Mouse (Mus musculus) G1E-ER4 (cell line): ENCODE data around the gene Mmrn2. TPM values are rescaled to one million over a fixed set of nuclear protein-coding genes. Genes with fewer than 3 reads are reported as not detected.

Experiments
- GATA1 ChIP-seq: IDR thresholded peaks from one replicate; pipeline ENCODE4 v1.8.0; 2012; ENCODE audit warnings: low read length, inconsistent platforms
- polyA plus RNA-seq: library from polyadenylated mRNA; stranded (reverse); fragments of >175 nt; gene quantifications from 2 replicates; pipeline ENCODE4 v1.2.3, GENCODE M21; 2012

Mmrn2 gene
- polyA plus RNA-seq, 1 experiment: 0.01 TPM

GRCm38 (mm10) chr14:34354456-34354855 is 20.8 kb upstream of the Mmrn2 start:
- TF ChIP-seq GATA1: no peak

GRCm38 (mm10) chr14:34355301-34355700 is 20.0 kb upstream of the Mmrn2 start, which contains the start of gene Fam25c:
Gene Fam25c, minus strand, starts transcription at chr14:34355433.
- TF ChIP-seq GATA1: no peak

GRCm38 (mm10) chr14:34357671-34358455 is 17.4 kb upstream of the Mmrn2 start:
- no peak for TF ChIP-seq GATA1

GRCm38 (mm10) chr14:34359676-34360244 is 15.5 kb upstream of the Mmrn2 start:
- TF ChIP-seq GATA1: no peak

GRCm38 (mm10) chr14:34360251-34360650 is 15.0 kb upstream of the Mmrn2 start:
- no peak for TF ChIP-seq GATA1

GRCm38 (mm10) chr14:34362135-34362534 is 13.1 kb upstream of the Mmrn2 start:
- TF ChIP-seq GATA1: no peak

- TF ChIP-seq GATA1: no peak
Measured at GRCm38 (mm10) chr14:34362726-34363445, 12.4 kb upstream of the Mmrn2 start.

- no peak for TF ChIP-seq GATA1
Measured at GRCm38 (mm10) chr14:34363490-34364253, 11.6 kb upstream of the Mmrn2 start.

- TF ChIP-seq GATA1: no peak
Measured at GRCm38 (mm10) chr14:34365147-34365507, 10.1 kb upstream of the Mmrn2 start.

GRCm38 (mm10) chr14:34370203-34370602 is 5.1 kb upstream of the Mmrn2 start:
- TF ChIP-seq GATA1: no peak

- TF ChIP-seq GATA1: no peak
Measured at GRCm38 (mm10) chr14:34370921-34371320, 4.3 kb upstream of the Mmrn2 start.

GRCm38 (mm10) chr14:34371763-34372162 is 3.5 kb upstream of the Mmrn2 start:
- no peak for TF ChIP-seq GATA1

GRCm38 (mm10) chr14:34372646-34373045 is 2.6 kb upstream of the Mmrn2 start:
- TF ChIP-seq GATA1: no peak

- no peak for TF ChIP-seq GATA1
Measured at GRCm38 (mm10) chr14:34373581-34373980, 1.7 kb upstream of the Mmrn2 start.

GRCm38 (mm10) chr14:34374577-34374976 is 688 bp upstream of the Mmrn2 start, which contains the start of gene Sncg:
Gene Sncg, minus strand, starts transcription at chr14:34374789.
- no peak for TF ChIP-seq GATA1

- no peak for TF ChIP-seq GATA1
Measured at GRCm38 (mm10) chr14:34375941-34376340, 676 bp downstream of the Mmrn2 start.

GRCm38 (mm10) chr14:34377121-34377520 is 1.9 kb downstream of the Mmrn2 start:
- no peak for TF ChIP-seq GATA1
